Mouse (Mus musculus): ENCODE data around the gene Gm27021.

GRCm38 (mm10) chr8:120559654-120560053 is 108.2 kb downstream of the Gm27021 start:
- TF ChIP-seq CTCF (IDR thresholded peaks at IDR 0.05; ENCODE audit: insufficient read depth, low read depth, low read length) (no peak), POLR2A (IDR thresholded peaks at IDR 0.05; ENCODE audit: insufficient read depth, low read depth, low read length) (no peak)

Measured in olfactory bulb, adult 2 months (tissue).